Mouse (Mus musculus) MEL (cell line): Measurements from ENCODE around the gene Klc1. TPM values are rescaled to one million over a fixed set of nuclear protein-coding genes. Genes with fewer than 3 reads are reported as not detected.

Source experiments
- DNase-seq: peaks from one replicate; pipeline ENCODE4 v3.0.0; 2011; ENCODE audit warnings: low read depth, low spot score
- H3K27ac ChIP-seq: 2 replicates; pipeline ENCODE4 v1.5.1; 2012; ENCODE audit warnings: low read depth, mild to moderate bottlenecking, control low read depth, low read length, moderate library complexity; ENCODE audit not compliant: control insufficient read depth
- H3K27me3 ChIP-seq, 2 experiments: fragments of 150-350 bp in 1 of 2; sonication (generic) in 1 of 2; 2 replicates each; pipeline ENCODE4 v1.6.1; 2012; ENCODE audit warnings: low read length in 2 of 2, mild to moderate bottlenecking in 2 of 2, improper control_type of control experiment in 1 of 2, moderate library complexity in 1 of 2; ENCODE audit not compliant: insufficient read depth in 2 of 2, control insufficient read depth in 1 of 2
- H3K36me3 ChIP-seq, 2 experiments: 2 replicates each; pipeline ENCODE4 v1.6.1; 2012 to 2014; ENCODE audit warnings: low read length in 2 of 2, improper control_type of control experiment in 1 of 2, inconsistent platforms in 1 of 2, mild to moderate bottlenecking in 1 of 2; ENCODE audit not compliant: insufficient read depth in 2 of 2, control insufficient read depth in 1 of 2
- H3K4me1 ChIP-seq, 2 experiments: fragments of 150-350 bp in 1 of 2; sonication (generic) in 1 of 2; 2 replicates each; pipeline ENCODE4 v1.6.1; 2012; ENCODE audit warnings: low read length in 2 of 2, improper control_type of control experiment in 1 of 2, mild to moderate bottlenecking in 1 of 2; ENCODE audit not compliant: insufficient read depth in 2 of 2, control insufficient read depth in 1 of 2
- H3K4me3 ChIP-seq, 2 experiments: fragments of 150-350 bp in 1 of 2; sonication (generic) in 1 of 2; 2 replicates each; pipeline ENCODE4 v1.5.1; 2012; ENCODE audit warnings: low read depth in 2 of 2, low read length in 2 of 2, mild to moderate bottlenecking in 2 of 2, moderate library complexity in 2 of 2, control low read depth in 1 of 2, improper control_type of control experiment in 1 of 2; ENCODE audit not compliant: control insufficient read depth in 1 of 2, insufficient read depth in 1 of 2
- H3K79me2 ChIP-seq: 2 replicates; pipeline ENCODE4 v1.6.1; 2012; ENCODE audit warnings: mild to moderate bottlenecking, low read length, moderate library complexity; ENCODE audit not compliant: control insufficient read depth, poor library complexity, insufficient read depth
- H3K9ac ChIP-seq: 2 replicates; pipeline ENCODE4 v1.6.1; 2012; ENCODE audit warnings: low read depth, mild to moderate bottlenecking, control low read depth, low read length, moderate library complexity; ENCODE audit not compliant: control insufficient read depth, poor library complexity, severe bottlenecking
- H3K9me3 ChIP-seq: fragments of 150-350 bp; sonication (generic); replicated peaks from 2 replicates; pipeline ENCODE4 v1.6.1; 2012; ENCODE audit warnings: mild to moderate bottlenecking, low read length, improper control_type of control experiment, moderate library complexity; ENCODE audit not compliant: insufficient read depth
- BHLHE40 ChIP-seq: IDR thresholded peaks from 2 replicates; pipeline ENCODE4 v1.6.1; 2012; ENCODE audit warnings: low read depth, mild to moderate bottlenecking, inconsistent platforms, low read length, improper control_type of control experiment, borderline replicate concordance
- CHD1 ChIP-seq: IDR thresholded peaks from 2 replicates; pipeline ENCODE4 v1.6.1; 2012; ENCODE audit warnings: low read depth, mild to moderate bottlenecking, inconsistent platforms, low read length, improper control_type of control experiment
- CHD2 ChIP-seq: IDR thresholded peaks from 2 replicates; pipeline ENCODE4 v1.6.1; 2011; ENCODE audit warnings: low read length, improper control_type of control experiment
- CTCF ChIP-seq, 3 experiments: IDR thresholded peaks in 2 of 3; conservative IDR thresholded peaks in 1 of 3; 2 replicates each; pipeline ENCODE4 v1.5.1; 2011 to 2012; ENCODE audit warnings: low read length in 3 of 3, low read depth in 2 of 3, mild to moderate bottlenecking in 2 of 3, improper control_type of control experiment in 1 of 3, inconsistent platforms in 1 of 3, mixed read lengths in 1 of 3, moderate library complexity in 1 of 3; ENCODE audit not compliant: control insufficient read depth in 1 of 3, insufficient read depth in 1 of 3, poor library complexity in 1 of 3, severe bottlenecking in 1 of 3
- E2F4 ChIP-seq: IDR thresholded peaks from 2 replicates; pipeline ENCODE4 v1.6.1; 2011; ENCODE audit warnings: low read depth, low read length, improper control_type of control experiment, borderline replicate concordance
- ELF1 ChIP-seq: IDR thresholded peaks from 2 replicates; pipeline ENCODE4 v1.6.1; 2014; ENCODE audit warnings: low read depth, mild to moderate bottlenecking, inconsistent platforms, low read length, improper control_type of control experiment, moderate library complexity
- EP300 ChIP-seq, 2 experiments: IDR thresholded peaks; 2 replicates each; pipeline ENCODE4 v1.6.1; 2011; ENCODE audit warnings: improper control_type of control experiment in 2 of 2, low read length in 2 of 2, low read depth in 1 of 2, mild to moderate bottlenecking in 1 of 2
- ETS1 ChIP-seq: IDR thresholded peaks from 2 replicates; pipeline ENCODE4 v1.6.1; 2012; ENCODE audit warnings: low read depth, mild to moderate bottlenecking, inconsistent platforms, low read length, improper control_type of control experiment, moderate library complexity
- GATA1 ChIP-seq: IDR thresholded peaks from 2 replicates; pipeline ENCODE4 v1.6.1; 2011; ENCODE audit warnings: low read depth, low read length, improper control_type of control experiment
- HCFC1 ChIP-seq: IDR thresholded peaks from 2 replicates; pipeline ENCODE4 v1.6.1; 2012; ENCODE audit warnings: low read depth, mild to moderate bottlenecking, inconsistent platforms, low read length, improper control_type of control experiment, moderate library complexity
- JUND ChIP-seq: IDR thresholded peaks from 2 replicates; pipeline ENCODE4 v1.6.1; 2011; ENCODE audit warnings: low read depth, mild to moderate bottlenecking, improper control_type of control experiment, low read length
- KAT2A ChIP-seq: conservative IDR thresholded peaks from 2 replicates; pipeline ENCODE4 v1.6.1; 2012; ENCODE audit warnings: low read depth, low read length, improper control_type of control experiment, inconsistent platforms
- MAFK ChIP-seq: IDR thresholded peaks from 2 replicates; pipeline ENCODE4 v1.6.1; 2011; ENCODE audit warnings: low read depth, mild to moderate bottlenecking, low read length, improper control_type of control experiment, borderline replicate concordance
- MAX ChIP-seq: IDR thresholded peaks from 2 replicates; pipeline ENCODE4 v1.6.1; 2011; ENCODE audit warnings: low read length, improper control_type of control experiment
- MAZ ChIP-seq: IDR thresholded peaks from 2 replicates; pipeline ENCODE4 v1.6.1; 2012; ENCODE audit warnings: low read depth, mild to moderate bottlenecking, inconsistent platforms, low read length, improper control_type of control experiment
- MXI1 ChIP-seq: IDR thresholded peaks from 2 replicates; pipeline ENCODE4 v1.6.1; 2011; ENCODE audit warnings: mild to moderate bottlenecking, low read depth, low read length, improper control_type of control experiment
- MYB ChIP-seq: IDR thresholded peaks from 2 replicates; pipeline ENCODE4 v1.6.1; 2011; ENCODE audit warnings: mild to moderate bottlenecking, low read depth, low read length, improper control_type of control experiment
- MYC ChIP-seq: IDR thresholded peaks from 2 replicates; pipeline ENCODE4 v1.6.1; 2011; ENCODE audit warnings: low read depth, mild to moderate bottlenecking, low read length, improper control_type of control experiment, moderate library complexity
- NELFE ChIP-seq: IDR thresholded peaks from 2 replicates; pipeline ENCODE4 v1.6.1; 2011; ENCODE audit warnings: low read depth, low read length, improper control_type of control experiment
- NRF1 ChIP-seq: IDR thresholded peaks from 2 replicates; pipeline ENCODE4 v1.6.1; 2014; ENCODE audit warnings: low read depth, mild to moderate bottlenecking, inconsistent platforms, low read length, improper control_type of control experiment, moderate library complexity; ENCODE audit not compliant: poor library complexity, insufficient read depth, severe bottlenecking
- POLR2A ChIP-seq, 2 experiments: IDR thresholded peaks; 2 replicates each; pipeline ENCODE4 v1.6.1; 2011 to 2012; ENCODE audit warnings: low read length in 2 of 2, mild to moderate bottlenecking in 2 of 2, control low read depth in 1 of 2, improper control_type of control experiment in 1 of 2, low read depth in 1 of 2, moderate library complexity in 1 of 2; ENCODE audit not compliant: control insufficient read depth in 1 of 2, insufficient read depth in 1 of 2, poor library complexity in 1 of 2
- POLR2AphosphoS2 ChIP-seq: IDR thresholded peaks from 2 replicates; pipeline ENCODE4 v1.6.1; 2011; ENCODE audit warnings: low read length, improper control_type of control experiment
- POLR2AphosphoS5 ChIP-seq: IDR thresholded peaks from 2 replicates; pipeline ENCODE4 v1.6.1; 2012; ENCODE audit warnings: low read depth, borderline replicate concordance, mild to moderate bottlenecking, inconsistent platforms, low read length, moderate library complexity, mixed read lengths
- RCOR1 ChIP-seq: IDR thresholded peaks from 2 replicates; pipeline ENCODE4 v1.6.1; 2012; ENCODE audit warnings: low read depth, mild to moderate bottlenecking, inconsistent platforms, low read length, improper control_type of control experiment
- SIN3A ChIP-seq: IDR thresholded peaks from 2 replicates; pipeline ENCODE4 v1.6.1; 2012; ENCODE audit warnings: low read length, improper control_type of control experiment, inconsistent platforms
- SMC3 ChIP-seq: IDR thresholded peaks from 2 replicates; pipeline ENCODE4 v1.6.1; 2011; ENCODE audit warnings: low read depth, low read length, improper control_type of control experiment
- TAL1 ChIP-seq: IDR thresholded peaks from 2 replicates; pipeline ENCODE4 v1.6.1; 2012; ENCODE audit warnings: mild to moderate bottlenecking, inconsistent platforms, low read length, moderate library complexity, mixed read lengths
- TBP ChIP-seq: IDR thresholded peaks from 2 replicates; pipeline ENCODE4 v1.8.0; 2011; ENCODE audit warnings: low read depth, low read length, improper control_type of control experiment
- TCF12 ChIP-seq: IDR thresholded peaks from 2 replicates; pipeline ENCODE4 v1.6.1; 2014; ENCODE audit warnings: low read depth, mild to moderate bottlenecking, inconsistent platforms, low read length, improper control_type of control experiment, moderate library complexity
- UBTF ChIP-seq: IDR thresholded peaks from 2 replicates; pipeline ENCODE4 v1.6.1; 2012; ENCODE audit warnings: low read depth, mild to moderate bottlenecking, inconsistent platforms, low read length, improper control_type of control experiment, moderate library complexity, borderline replicate concordance; ENCODE audit not compliant: insufficient read depth
- USF1 ChIP-seq: IDR thresholded peaks from 2 replicates; pipeline ENCODE4 v1.6.1; 2014; ENCODE audit warnings: low read depth, mild to moderate bottlenecking, inconsistent platforms, low read length, improper control_type of control experiment, moderate library complexity
- USF2 ChIP-seq, 2 experiments: IDR thresholded peaks; 2 replicates each; pipeline ENCODE4 v1.6.1; 2011 to 2012; ENCODE audit warnings: improper control_type of control experiment in 2 of 2, low read length in 2 of 2, borderline replicate concordance in 1 of 2, inconsistent platforms in 1 of 2, low read depth in 1 of 2, mild to moderate bottlenecking in 1 of 2; ENCODE audit not compliant: insufficient read depth in 1 of 2
- ZC3H11A ChIP-seq: IDR thresholded peaks from 2 replicates; pipeline ENCODE4 v1.6.1; 2012; ENCODE audit warnings: low read depth, mild to moderate bottlenecking, inconsistent platforms, low read length, improper control_type of control experiment
- ZKSCAN1 ChIP-seq: IDR thresholded peaks from 2 replicates; pipeline ENCODE4 v1.6.1; 2012; ENCODE audit warnings: low read depth, mild to moderate bottlenecking, inconsistent platforms, low read length, improper control_type of control experiment, moderate library complexity
- ZMIZ1 ChIP-seq: IDR thresholded peaks from 2 replicates; pipeline ENCODE4 v1.6.1; 2012; ENCODE audit warnings: low read depth, mild to moderate bottlenecking, inconsistent platforms, low read length, improper control_type of control experiment, moderate library complexity
- ZNF384 ChIP-seq: IDR thresholded peaks from 2 replicates; pipeline ENCODE4 v1.6.1; 2012; ENCODE audit warnings: low read depth, mild to moderate bottlenecking, inconsistent platforms, low read length, improper control_type of control experiment
- polyA plus RNA-seq, 2 experiments: library from polyadenylated mRNA; stranded (reverse) in 1 of 2; unstranded in 1 of 2; fragments of >175 nt in 1 of 2; fragments of >200 nt in 1 of 2; gene quantifications; 2 replicates each; pipeline versions ENCODE4 v1.2.1 to v1.2.4; 2012; ENCODE audit warnings: low replicate concordance in 2 of 2, low read depth in 1 of 2; ENCODE audit not compliant: insufficient read length in 2 of 2, insufficient read depth in 1 of 2, missing spikeins in 1 of 2
- total RNA-seq: library from RNA; depleted of rRNA; stranded (reverse); fragments of 300-350 nt; gene quantifications from 2 replicates; pipeline ENCODE4 v1.2.3, GENCODE M21; 2012

Klc1 gene
- total and polyA plus RNA-seq, 3 experiments: 30.7 to 60.4 TPM; not detected in 1

DNA sequence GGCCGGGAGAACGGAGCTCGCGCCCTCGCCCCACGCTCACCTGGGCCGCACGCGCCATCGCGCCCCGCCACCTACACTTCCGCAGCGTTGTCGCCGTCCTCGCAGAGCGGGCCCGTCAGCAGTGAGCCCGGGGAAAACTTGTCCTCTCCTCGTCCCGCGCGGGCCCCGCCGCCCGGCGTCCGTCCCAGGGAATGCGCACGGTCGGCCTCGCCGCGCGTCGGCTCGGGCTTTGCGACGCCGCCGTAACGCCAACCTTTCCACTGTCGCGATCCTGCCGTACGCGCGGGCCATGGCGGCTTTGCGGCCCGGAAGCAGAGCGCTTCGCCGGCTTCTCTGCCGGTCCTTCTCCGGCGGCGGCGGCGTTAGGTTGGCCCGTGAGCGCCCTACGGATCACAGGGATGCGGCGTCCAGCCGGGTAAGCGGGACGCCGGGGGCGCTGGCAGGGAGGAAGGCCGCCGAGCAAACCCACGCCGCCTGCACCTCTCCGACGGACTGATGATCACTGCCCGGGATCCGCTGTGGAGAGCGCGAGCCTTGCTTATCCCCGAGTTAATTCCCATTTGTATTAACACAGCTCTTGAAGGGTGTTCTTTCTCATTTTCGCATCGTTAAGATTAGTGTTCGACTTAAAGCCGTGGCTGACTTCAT is 45.5 kb upstream of the Klc1 start, which contains the start of the genes Bag5 and Apopt1:
TSS of gene Bag5 (minus strand) at position 254 of the 648 bp plus-strand sequence.
TSS of gene Apopt1 (plus strand) at position 258 of the 648 bp plus-strand sequence.
- H3K4me3 ChIP-seq: peak within 1 kb of the TSS; percentile 87 to 99
- H3K27ac ChIP-seq: peak within 1 kb of the TSS; percentile 63
- H3K36me3 ChIP-seq: peaks cover 5 to 12% of the 10 kb centered on the region in 2 experiments
- H3K4me1 ChIP-seq: peaks cover 0 to 13% of the 10 kb centered on the region in 2 experiments; a peak in 3 of 4 replicates
- H3K79me2 ChIP-seq: peaks cover 39% of the 10 kb centered on the region
- peak within 1 kb of the TSS; percentile 97 for H3K9ac ChIP-seq
- H3K27me3 ChIP-seq: no peaks in the 10 kb centered on the region
- peak; percentile 91 for DNase-seq
- H3K9me3 ChIP-seq: no peaks in the 10 kb centered on the region
- TF ChIP-seq ELF1 (peak; percentile 93), NELFE (peak; percentile 89), SIN3A (peak; percentile 98), POLR2AphosphoS5 (no peak), CTCF (IDR thresholded peaks at IDR 0.05 in 2 of 3, conservative IDR thresholded peaks at IDR 0.05 in 1 of 3; ENCODE audit: control insufficient read depth in 1 of 3, insufficient read depth in 1 of 3, low read depth in 2 of 3, low read length in 3 of 3, poor library complexity in 1 of 3, severe bottlenecking in 1 of 3) (no peak), BHLHE40 (peak; percentile 31; the same call in 1 of the 2 replicates), JUND (no peak), TAL1 (no peak), HCFC1 (peak; percentile 95), MAFK (0 out of 2 replicates have a peak, but pooled peaks have one; percentile 10), ZKSCAN1 (no peak), MAX (peak; percentile 68), SMC3 (no peak), UBTF (0 out of 2 replicates have a peak, but pooled peaks have one; percentile 65), ZC3H11A (no peak; the same call in 1 of the 2 replicates), GATA1 (no peak), POLR2A (IDR thresholded peaks at IDR 0.05; ENCODE audit: control insufficient read depth in 1 of 2, insufficient read depth in 1 of 2, low read depth in 1 of 2, low read length in 2 of 2, poor library complexity in 1 of 2) (peak; percentile 83 to 97), EP300 (IDR thresholded peaks at IDR 0.05; ENCODE audit: low read depth in 1 of 2, low read length in 2 of 2) (no peak), E2F4 (no peak), MYB (no peak), MYC (0 out of 2 replicates have a peak, but pooled peaks have one; percentile 0), MAZ (peak; percentile 53; the same call in 1 of the 2 replicates), POLR2AphosphoS2 (peak; percentile 83), RCOR1 (0 out of 2 replicates have a peak, but pooled peaks have one; percentile 31), ZNF384 (no peak), CHD1 (no peak), TCF12 (peak; percentile 98), NRF1 (peak; percentile 55; the same call in 1 of the 2 replicates), ETS1 (peak; percentile 51; the same call in 1 of the 2 replicates), TBP (peak; percentile 37; the same call in 1 of the 2 replicates), USF1 (peak; percentile 23; the same call in 1 of the 2 replicates), ZMIZ1 (peak; percentile 58; the same call in 1 of the 2 replicates), CHD2 (no peak), KAT2A (peak; percentile 92), USF2 (IDR thresholded peaks at IDR 0.05; ENCODE audit: borderline replicate concordance in 1 of 2, insufficient read depth in 1 of 2, low read depth in 1 of 2, low read length in 2 of 2) (no peak), MXI1 (peak; percentile 89)
